Mouse (Mus musculus) brain, adult 2 months (tissue): Measurements from ENCODE around the gene Tlr9.

ENCODE experiments used
- DNase-seq: peaks from one replicate; pipeline ENCODE4 v3.0.0; 2011; ENCODE audit warnings: low read depth, low spot score

The Tlr9 gene

GRCm38 (mm10) chr9:106231816-106232215 is 9.4 kb downstream of the Tlr9 start:
- DNase-seq = no peak

GRCm38 (mm10) chr9:106232956-106233355 is 10.6 kb downstream of the Tlr9 start:
- no peak for DNase-seq

GRCm38 (mm10) chr9:106233953-106234352 is 11.6 kb downstream of the Tlr9 start:
- DNase-seq = no peak

GRCm38 (mm10) chr9:106235194-106235830 is 12.9 kb downstream of the Tlr9 start:
- peak; percentile 70 for DNase-seq

- DNase-seq = no peak
These were observed 13.9 kb downstream of the Tlr9 start for GRCm38 (mm10) chr9:106236156-106236817.

DNA sequence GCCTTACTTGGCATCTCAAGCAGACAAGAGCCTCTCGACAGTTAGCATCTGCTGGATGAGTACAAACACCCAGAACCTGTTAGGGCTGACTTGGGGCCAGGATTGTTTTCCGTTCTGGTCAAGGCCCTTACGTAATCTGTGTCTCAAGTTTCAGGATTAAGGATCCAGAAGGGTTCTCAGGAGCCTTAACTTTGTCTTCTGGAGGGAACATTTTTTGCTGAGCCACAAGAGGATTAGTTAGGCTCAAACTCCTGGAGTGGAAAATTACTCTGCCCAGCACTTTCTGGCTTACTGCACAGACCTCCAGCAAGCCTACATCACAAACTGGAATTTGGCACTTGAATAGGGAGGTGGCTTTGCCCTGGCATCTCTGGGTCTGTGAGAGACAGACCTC is 14.4 kb downstream of the Tlr9 start:
- no peak for DNase-seq

- DNase-seq = no peak
These were observed 15.0 kb downstream of the Tlr9 start for GRCm38 (mm10) chr9:106237401-106237800.

GRCm38 (mm10) chr9:106237878-106238277 is 15.5 kb downstream of the Tlr9 start:
- DNase-seq = no peak

- no peak for DNase-seq
These were observed 19.3 kb downstream of the Tlr9 start for GRCm38 (mm10) chr9:106241541-106242164.

DNA sequence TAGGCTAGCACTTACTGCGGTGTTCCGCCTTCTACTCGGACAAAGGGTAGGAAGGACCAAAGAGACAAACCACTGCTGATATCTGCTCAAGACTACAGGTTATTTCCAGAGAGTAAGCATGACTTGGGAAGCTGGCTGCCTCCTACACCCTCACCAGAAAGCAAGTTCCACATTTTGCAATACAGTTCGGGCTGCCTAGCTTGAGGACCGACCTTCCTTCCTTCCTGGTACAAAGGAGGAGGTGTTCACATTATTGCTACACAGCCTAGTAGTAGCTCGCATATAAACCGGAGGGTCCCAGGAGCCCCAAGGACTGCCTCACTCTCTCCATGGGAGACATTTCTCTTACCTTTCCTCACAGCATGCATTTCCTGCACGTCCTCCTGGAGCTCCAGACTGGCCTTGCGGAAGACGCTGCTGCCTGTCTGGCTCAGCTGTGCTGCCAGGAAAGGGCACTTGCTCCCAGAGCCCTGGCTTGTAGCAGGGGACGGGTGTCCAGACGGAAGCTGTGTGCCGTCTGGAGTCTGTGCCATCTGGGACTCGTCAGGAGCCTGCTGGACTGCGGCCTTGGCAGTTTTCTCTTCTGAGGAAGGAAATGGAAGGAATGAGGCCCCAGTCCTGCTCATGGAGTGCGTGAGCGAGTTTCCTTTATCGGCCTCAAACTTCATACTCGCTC is 20.6 kb downstream of the Tlr9 start:
- peak; percentile 95 for DNase-seq

DNA sequence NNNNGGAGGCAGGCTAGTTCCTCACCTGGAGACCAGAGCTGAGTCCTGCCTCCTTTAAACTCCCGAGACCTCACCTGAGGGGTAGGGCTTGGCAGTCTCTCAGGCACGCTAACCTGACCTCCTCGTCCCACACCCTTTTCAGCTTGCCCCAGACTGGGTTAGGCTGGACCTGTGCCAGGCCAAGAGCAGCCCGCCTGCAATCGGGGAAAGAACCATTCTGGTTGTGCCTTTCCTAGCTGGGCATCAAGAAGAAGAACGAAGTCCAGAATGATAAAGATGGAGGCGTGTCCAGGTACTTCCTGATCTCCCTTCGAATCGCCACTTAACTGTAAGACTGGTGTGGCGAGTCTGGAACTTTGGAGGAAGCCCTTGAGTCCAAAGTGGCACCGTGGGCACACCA is 27.2 kb downstream of the Tlr9 start:
- no peak for DNase-seq

GRCm38 (mm10) chr9:106250245-106250644 is 27.8 kb downstream of the Tlr9 start:
- DNase-seq = no peak

DNA sequence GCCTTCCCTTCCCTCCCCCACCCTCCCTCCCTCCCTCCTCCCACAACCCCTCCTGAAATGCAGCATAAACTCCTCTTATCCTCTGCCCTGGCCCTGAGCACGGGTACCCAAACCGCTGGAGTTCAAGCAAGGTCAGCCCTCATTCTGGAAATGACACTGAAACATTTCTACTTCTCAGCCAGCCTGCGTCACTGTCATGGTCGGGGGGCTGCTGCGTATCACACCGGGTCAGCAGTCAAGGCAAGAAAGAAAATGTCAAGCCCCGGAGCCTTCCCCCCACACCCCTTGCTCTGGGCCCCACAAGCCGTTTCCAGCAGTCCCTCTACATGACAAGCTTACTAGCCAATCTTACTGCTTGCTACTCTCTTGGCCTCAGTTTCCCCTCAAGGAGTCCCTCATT is 28.7 kb downstream of the Tlr9 start:
- DNase-seq = no peak

- DNase-seq = no peak
These were observed 31.6 kb downstream of the Tlr9 start for GRCm38 (mm10) chr9:106254001-106254400.

- no peak for DNase-seq
These were observed 36.0 kb downstream of the Tlr9 start for GRCm38 (mm10) chr9:106258412-106258811.

- DNase-seq = no peak
These were observed 36.6 kb downstream of the Tlr9 start for GRCm38 (mm10) chr9:106258990-106259389.

GRCm38 (mm10) chr9:106261058-106261457 is 38.7 kb downstream of the Tlr9 start:
- DNase-seq = no peak

DNA sequence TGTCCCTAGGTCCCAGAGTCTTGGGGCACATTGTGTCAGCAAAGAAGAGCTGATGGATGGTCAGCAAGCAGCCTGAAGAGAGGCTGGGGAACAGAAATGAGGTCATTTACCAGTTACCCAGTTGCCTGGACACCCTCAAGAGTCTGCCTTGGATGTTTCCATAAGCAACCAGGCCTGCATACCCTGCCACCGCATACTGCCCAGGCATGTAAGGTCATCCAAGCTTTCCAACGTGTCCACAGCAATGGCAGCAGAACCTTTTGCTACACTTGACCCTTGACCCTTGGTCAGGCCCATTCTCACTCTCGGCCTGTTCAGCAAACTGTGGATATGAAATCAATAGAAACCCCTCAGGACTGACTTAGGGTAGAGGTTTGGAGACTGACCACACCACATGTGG is 39.1 kb downstream of the Tlr9 start:
- DNase-seq = no peak

- DNase-seq = no peak
These were observed 39.7 kb downstream of the Tlr9 start for GRCm38 (mm10) chr9:106262075-106262474.

DNA sequence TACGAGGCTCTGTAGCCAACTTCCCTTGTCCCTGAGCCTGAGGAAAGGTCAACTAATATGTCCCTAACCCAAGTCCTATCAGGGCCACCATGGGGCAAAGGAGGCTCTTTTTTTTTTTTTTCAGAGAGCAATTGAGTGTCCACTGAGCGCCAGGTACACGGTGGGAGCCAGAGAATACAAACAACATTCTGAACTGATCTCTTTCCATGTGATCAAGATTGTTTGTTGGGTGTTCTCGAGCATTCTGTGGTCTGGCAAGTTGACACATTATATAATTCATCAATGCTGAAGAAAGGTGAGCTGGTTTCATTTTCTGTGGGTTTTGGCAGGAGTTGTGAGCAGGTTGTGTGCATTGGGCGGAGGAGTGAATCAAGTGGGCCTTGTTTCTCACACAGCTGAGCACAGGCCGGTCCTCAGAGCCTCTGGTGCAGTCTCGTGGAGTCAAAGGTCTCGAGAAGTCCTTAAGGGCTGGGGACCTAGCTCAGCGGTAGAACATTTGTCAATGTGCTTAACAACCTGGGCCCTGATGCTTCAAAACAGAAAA is 41.1 kb downstream of the Tlr9 start:
- no peak for DNase-seq

GRCm38 (mm10) chr9:106265358-106266075 is 43.1 kb downstream of the Tlr9 start:
- no peak for DNase-seq
